Mouse (Mus musculus): ENCODE measurements around the gene Aox1.
A peak's percentile ranks its signal among the peaks of the same experiment; 100 is the strongest.

Gene Aox1

DNA sequence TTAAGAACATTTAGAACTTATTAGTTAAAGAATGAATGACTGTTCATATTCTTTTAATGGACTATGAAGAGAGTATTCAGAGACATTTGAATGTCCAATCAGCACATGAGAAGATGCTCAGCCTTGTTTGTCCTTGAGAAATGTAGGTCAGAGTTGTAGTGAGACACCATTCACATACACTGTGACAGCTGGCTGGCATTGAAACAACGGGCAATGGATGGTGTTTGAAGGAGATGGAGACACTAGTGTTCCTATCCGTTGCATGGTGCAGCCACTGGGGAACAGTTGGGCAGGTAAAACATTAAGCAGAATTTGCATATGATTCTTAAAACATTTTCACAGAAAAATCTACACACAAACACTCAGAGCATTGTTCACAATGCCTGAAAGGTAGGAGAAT lies 77.3 kb downstream of the Aox1 start:
- no peak for DNase-seq (ENCODE audit: low spot score in 2 of 2)

DNA sequence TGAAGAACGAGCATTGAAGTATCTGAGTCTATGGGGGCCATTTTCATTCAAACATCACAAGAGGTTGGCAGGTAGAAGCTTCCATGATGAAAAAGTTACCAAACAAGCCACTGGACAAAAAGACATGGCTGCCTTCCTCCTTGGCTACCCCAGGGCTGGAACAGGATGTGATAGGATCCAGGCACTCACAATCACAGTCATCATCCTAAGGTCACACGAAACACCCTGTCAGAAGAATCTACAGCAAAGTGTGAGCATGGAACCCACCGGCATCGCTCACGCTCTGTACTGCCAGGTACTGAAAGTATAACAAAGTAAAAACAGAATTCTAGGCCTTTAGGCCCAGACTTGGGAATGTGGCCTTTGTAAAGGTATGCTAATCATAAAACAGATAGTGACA lies 80.5 kb downstream of the Aox1 start:
- no peak for DNase-seq (ENCODE audit: low spot score in 2 of 2)

DNA sequence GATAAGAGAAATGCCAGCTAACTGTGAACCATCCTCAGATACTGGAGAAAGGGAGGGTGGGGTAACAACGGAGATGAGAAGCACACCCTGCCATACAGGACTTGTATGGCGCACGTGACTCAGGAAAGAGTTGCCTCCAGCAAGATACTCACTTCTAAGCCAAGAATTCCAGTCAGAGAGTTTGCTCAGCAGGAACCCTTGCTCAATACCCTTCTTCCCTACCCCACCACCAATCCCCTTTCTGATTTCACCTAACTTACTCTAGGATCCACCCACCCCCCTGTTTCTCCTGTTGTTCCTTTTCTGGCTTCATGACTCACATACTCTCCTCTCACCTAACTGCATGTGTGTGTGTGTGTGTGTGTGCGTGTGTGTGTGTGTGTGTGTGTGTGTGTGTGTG lies 81.6 kb downstream of the Aox1 start:
- DNase-seq (ENCODE audit: low spot score in 2 of 2) = no peak

DNA sequence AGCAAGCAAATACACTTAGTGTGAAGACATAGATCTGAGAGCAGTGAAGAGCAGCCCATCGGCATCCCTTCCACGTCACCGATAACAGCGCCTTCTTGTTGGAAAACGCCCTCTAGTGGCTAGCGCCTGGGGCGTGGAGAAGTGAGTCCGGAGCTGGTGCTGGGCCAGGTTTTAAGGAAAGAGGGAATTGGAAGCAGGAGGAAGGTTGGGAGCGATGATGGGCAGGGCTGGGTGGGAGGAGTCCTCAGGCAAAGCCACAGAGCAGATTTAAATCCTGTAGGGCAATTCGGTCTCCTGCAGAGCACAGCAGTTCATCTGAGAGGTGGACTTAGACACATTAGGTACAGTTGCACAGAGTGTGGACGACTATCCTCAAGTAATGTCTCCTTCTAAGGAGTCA lies 83.1 kb downstream of the Aox1 start, which contains the start of gene Aox3:
Gene Aox3 (plus strand): TSS at position 251 of the 400 bp plus-strand sequence.
- peak; percentile 64 to 72 for DNase-seq (ENCODE audit: low spot score in 2 of 2)

DNA sequence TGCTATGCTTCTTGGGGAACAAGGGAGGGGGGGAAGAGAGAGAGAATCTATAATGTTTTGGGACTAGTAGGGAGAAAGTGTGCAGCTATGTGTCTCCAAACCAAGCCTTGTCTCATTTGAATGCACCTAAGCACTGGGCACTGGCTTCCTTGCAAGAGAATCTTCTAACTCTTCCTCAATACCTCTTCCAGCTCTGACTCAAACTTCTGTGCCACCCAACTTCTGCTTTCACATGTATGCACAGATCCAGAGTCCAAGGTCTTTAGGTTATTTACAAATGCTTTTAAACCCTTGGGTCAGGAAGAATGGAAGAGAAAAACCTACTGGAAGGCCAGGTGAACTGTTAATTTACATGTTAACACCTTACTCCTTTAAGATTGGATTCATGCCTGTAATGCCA lies 83.7 kb downstream of the Aox1 start:
- DNase-seq (ENCODE audit: low spot score in 2 of 2) = no peak

DNA sequence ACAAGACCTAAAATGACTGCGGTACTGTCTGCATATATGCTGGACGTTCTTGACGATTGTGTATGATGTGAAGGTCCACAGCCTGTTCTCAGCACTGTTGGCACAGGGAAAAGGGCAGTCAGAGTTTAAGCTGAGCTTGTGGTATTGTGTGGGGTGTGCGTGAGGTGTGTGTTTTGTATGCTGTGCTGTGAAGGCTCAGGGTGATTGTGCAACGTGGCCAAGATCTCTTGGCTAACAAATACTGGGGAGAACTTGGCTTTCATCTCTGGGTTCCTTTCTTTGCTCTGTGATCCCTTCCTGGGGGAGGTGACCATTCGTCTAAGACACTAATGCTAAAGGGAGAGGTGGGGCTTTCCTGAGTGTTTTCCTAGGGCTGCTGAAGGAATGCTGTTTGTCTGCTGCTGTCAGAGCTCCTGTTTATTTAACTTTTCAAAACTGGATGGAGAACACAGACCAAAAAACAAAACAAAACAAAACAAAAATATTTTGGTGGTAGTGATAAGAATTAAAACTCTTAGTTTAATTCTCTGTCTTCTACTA lies 84.4 kb downstream of the Aox1 start:
- DNase-seq (ENCODE audit: low spot score in 2 of 2) = no peak

DNA sequence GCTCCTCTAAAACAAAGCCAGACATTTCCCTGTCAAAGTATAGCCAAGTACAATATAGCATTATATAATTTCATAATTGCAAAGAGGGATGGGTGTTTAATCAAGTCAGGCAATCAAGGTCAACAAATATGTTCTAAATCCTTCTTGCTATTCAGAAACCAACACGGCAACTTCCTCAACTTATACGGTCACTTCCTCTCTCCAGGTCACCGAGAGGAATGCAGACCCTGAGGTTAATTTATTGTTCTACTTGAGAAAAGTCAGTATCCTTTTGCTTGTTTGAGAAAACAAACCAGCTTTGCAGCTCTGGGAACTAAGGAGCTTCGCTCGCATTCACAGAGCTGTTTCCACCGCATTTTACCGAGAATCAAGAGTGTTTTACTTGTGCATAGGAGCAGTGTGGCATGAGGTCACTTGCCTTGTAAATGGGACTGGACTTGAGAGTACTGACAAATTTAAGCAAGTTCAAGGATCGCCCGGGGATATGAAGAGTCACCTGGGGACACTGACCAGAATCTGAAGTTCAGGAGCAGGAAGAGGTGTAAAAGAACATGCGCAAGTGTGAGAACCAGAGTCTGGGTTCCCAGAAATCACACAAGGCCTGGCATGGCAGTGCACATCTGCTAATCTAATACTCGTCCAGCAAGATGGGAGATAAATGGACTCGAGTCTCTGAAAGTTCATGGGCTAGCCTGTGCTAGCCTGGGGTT lies 85.1 kb downstream of the Aox1 start:
- no peak for DNase-seq (ENCODE audit: low spot score in 2 of 2)

DNA sequence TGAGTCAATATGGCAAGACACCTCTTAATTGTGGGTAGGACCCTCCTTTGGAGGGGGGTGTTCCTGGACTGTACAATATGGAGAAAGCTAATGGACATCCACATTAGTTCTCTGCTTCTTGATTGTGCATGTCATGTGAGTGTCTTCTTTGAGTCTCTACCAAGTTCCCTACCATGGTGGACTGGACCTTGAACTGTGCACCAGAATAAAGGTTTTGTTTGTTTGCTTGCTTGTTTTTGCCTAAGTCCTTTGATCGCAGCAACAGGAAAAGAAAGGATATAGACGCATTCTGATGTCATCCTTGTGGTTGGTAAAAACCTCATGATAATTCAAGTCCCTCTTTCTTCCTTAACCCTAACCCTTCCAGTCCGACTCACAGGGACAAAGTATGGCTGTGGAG lies 88.5 kb downstream of the Aox1 start:
- DNase-seq (ENCODE audit: low spot score in 2 of 2) = no peak

DNA sequence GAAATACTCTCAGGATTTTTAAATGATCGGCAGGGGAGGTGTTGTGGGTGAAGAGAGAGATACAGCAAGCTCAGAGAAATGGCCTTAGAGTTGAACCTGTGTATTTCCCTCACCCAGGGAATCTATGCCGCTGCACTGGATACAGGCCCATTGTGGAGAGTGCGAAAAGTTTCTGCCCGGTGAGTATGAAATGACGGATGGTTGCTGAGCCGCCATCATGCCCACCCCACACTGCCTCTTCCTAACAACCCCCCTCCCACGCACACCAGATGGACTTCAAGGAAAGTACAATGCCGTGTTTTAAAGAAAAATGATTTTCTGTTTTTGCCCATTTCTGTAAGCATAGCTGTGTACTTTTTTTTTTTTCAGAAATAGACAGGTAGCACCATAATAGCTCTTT lies 95.2 kb downstream of the Aox1 start:
- no peak for DNase-seq (ENCODE audit: low spot score in 2 of 2)

DNA sequence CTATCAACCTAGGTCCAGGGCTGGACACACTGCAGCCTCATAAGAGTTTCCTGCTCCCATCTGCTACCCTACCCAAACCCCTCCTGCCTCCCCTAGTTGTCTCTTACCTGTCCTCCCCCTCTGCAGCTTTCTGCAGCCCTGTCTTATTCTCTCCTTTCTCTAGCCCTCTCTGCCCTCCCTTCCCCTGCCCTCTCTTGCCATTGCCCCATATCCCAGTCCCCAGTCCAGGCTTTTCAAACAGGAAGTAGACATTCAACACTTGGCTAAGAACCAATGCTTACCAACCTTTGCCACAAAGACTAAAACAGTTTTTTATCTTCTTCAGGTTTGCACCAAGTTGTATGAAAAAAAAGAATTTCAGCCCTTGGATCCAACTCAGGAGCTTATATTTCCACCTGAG lies 108.2 kb downstream of the Aox1 start:
- DNase-seq (ENCODE audit: low spot score in 2 of 2) = no peak

DNA sequence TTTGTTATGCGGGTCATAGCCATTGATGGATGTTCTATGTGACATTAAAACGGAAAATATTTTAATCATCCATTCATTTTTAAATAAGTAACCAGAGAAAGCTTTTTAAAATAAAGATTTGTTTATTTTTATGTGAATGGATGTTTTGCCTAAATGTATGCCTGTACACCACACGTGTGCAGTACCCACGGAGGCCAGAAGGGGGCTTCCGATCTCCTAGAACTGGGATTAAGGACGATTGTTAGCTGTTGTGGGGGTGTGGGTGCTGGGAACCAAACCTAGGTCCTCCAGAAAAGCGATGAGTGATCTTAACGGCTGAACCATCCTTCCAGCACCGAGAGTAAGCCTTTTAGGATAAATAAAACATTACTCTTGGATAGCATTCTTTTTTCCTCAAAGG lies 109.3 kb downstream of the Aox1 start:
- no peak for DNase-seq (ENCODE audit: low spot score in 2 of 2)

DNA sequence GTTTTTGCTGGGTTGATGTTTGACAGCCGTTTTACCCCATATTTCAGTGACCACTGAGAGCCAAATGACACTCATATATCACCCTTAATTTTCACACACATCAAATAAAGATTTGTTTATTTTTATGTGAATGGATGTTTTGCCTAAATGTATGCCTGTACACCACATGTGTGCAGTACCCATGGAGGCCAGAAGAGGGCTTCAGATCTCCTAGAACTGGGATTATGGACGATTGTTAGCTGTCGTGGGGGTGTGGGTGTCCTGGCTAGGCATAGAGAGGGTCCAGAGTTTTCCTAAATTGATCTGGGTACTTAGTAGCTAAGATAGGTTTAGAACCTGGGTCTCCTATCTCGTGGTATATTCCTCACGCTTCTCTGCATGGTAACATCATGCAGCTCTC lies 110.9 kb downstream of the Aox1 start:
- DNase-seq (ENCODE audit: low spot score in 2 of 2) = no peak

DNA sequence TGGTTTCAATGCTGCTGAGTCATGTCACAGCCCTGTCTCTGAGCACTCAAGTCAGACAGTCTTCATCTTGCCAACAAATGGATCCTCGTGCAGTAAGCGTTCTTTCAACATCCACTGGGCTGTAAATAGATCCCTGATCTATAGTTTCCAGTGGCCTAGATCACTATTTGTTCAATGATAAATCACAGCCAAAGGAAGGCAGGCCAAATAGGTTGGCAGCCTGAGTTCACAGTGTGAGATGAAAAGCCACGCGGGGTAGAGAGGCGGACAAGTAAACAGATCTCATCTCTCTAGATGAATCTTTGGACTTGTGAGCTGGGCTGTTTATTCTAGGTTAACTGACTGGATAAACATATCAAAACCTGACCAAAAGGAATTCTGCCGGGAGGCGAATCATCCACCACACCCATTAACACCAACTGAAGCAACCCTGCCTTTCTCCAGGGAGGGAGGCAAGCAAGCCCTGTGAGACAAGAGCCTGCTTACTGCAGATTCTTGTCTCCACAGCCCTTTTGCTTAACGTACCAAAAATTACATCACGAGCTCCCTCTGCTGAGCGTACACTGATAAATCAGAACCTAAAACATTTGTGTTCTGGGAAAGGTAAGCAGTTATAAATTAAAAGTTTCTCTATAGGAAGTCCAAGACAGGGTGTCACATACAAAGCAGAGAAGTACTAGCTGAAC lies 114.8 kb downstream of the Aox1 start:
- DNase-seq (ENCODE audit: low spot score in 2 of 2) = peak; percentile 13 to 30

DNA sequence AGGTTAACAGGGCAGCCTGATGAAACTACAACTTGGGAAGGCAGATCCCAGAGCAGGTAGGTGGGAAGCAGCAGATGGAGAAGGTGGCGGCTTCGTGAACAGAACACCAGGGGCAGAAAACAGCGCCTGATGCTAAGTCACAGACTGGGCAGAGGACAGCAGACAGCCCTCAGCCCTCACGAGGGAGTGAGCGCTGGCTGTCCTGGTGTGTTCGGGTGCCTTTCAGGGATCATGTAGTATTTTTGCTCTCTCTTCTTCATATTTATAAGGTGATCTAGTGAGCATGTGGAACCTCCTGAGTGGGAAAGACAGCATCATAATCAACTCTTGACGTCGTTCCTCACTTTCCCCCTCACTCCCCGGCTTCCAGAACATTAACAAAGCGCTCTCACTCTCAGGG lies 116.3 kb downstream of the Aox1 start:
- no peak for DNase-seq (ENCODE audit: low spot score in 2 of 2)

DNA sequence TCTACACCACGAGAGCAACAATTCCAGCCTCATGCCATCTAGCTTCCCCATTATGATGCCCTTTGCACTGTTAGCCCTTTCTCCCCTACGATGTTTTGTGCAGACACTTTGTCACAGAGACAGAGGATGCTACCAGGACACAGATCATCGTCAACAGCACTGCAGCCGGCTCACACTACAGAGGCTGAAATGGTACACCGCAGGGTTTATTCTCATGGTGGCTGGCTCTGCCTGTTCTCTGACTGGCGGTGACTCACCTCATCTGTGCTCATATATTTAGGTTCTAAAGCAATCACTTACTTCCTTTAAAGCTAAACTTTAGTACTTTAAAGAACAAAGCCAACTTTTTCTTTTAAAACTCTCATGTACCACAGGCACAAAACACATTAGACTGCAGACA lies 118.0 kb downstream of the Aox1 start:
- DNase-seq (ENCODE audit: low spot score in 2 of 2) = no peak

DNA sequence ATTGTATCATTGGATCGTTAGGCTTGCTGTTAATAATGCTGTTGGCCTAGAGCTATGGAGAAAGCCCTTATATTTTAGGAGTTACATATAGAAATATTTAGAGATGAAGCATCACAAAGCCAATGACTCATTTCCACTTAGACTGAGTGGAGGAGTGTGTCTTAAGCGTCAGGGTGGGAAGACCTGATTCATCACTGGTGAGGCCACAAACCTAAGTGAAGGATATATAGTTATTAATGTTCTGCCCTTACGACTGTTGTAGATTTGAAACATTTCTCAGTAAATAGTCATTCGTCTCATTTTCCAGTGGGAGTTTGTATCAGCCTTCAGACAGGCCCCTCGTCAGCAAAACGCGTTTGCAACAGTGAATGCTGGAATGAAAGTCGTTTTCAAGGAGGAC lies 122.5 kb downstream of the Aox1 start:
- DNase-seq (ENCODE audit: low spot score in 2 of 2) = no peak

Data from frontal cortex, postnatal 25 days (tissue).